Mouse (Mus musculus): ENCODE measurements around the gene Ccdc17. TPM values are rescaled to one million over a fixed set of nuclear protein-coding genes. Genes with fewer than 3 reads are reported as not detected.

Gene Ccdc17
- polyA plus RNA-seq (2015; fragmentation: Nextera tagmentation; extraction: Ambion mirVana), result 5.9 and 7.9 TPM in 2 replicates

GRCm38 (mm10) chr4:116596379-116596778 is at the start of gene Ccdc17:
Ccdc17 (plus strand) TSS chr4:116596654.
- no peaks in the 10 kb centered on the region for H3K27me3 ChIP-seq (ENCODE audit: insufficient read depth, low read length)
- H3K36me3 ChIP-seq (ENCODE audit: insufficient read depth, low read length), result peaks cover 26% of the 10 kb centered on the region
- DNase-seq (ENCODE audit: low spot score), result no peak
- H3K9me3 ChIP-seq (replicated peaks; ENCODE audit: low read length), result no peaks in the 10 kb centered on the region
- no peak for TF ChIP-seq CTCF (IDR thresholded peaks at IDR 0.05; ENCODE audit: low read depth)
- WGBS, result 18% methylated on average over 5 of the region's 5 CpGs
- H3K9ac ChIP-seq (ENCODE audit: low read depth, low read length), result peak within 1 kb of the TSS; percentile 72
- H3K27ac ChIP-seq, result peak within 1 kb of the TSS; percentile 77
- peaks cover 12% of the 10 kb centered on the region for H3K4me1 ChIP-seq (replicated peaks; ENCODE audit: insufficient read depth, low read length)
- peak within 1 kb of the TSS; percentile 62 for H3K4me3 ChIP-seq (replicated peaks; ENCODE audit: low read depth, low read length)
- ATAC-seq (replicated peaks; ENCODE audit: low FRiP score, low read depth), result no peak
- peak within 1 kb of the TSS; percentile 73 for H3K4me2 ChIP-seq (ENCODE audit: low read length)

GRCm38 (mm10) chr4:116550432-116550831 is 46.0 kb upstream of the Ccdc17 start:
- 88% methylated on average over 1 of the region's 1 CpGs for WGBS
- Histone ChIP-seq H3K9me3 (replicated peaks; ENCODE audit: low read length) (no peaks in the 10 kb centered on the region), H3K36me3 (ENCODE audit: insufficient read depth, low read length) (no peaks in the 10 kb centered on the region; the same call in 1 of the 2 replicates), H3K4me3 (replicated peaks; ENCODE audit: low read depth, low read length) (no peak overlapping the region), H3K27me3 (ENCODE audit: insufficient read depth, low read length) (no peaks in the 10 kb centered on the region), H3K9ac (ENCODE audit: low read depth, low read length) (no peak overlapping the region), H3K4me1 (replicated peaks; ENCODE audit: insufficient read depth, low read length) (no peaks in the 10 kb centered on the region), H3K4me2 (ENCODE audit: low read length) (no peak overlapping the region), H3K27ac (no peak overlapping the region)
- no peak for ATAC-seq (replicated peaks; ENCODE audit: low FRiP score, low read depth)
- TF ChIP-seq CTCF (IDR thresholded peaks at IDR 0.05; ENCODE audit: low read depth), result no peak
- no peak for DNase-seq (ENCODE audit: low spot score)

- no peak overlapping the region for H3K27ac ChIP-seq
- H3K4me3 ChIP-seq (replicated peaks; ENCODE audit: low read depth, low read length), result no peak overlapping the region
- H3K36me3 ChIP-seq (ENCODE audit: insufficient read depth, low read length), result no peaks in the 10 kb centered on the region; the same call in 1 of the 2 replicates
- no peaks in the 10 kb centered on the region for H3K27me3 ChIP-seq (ENCODE audit: insufficient read depth, low read length)
- no peak for ATAC-seq (replicated peaks; ENCODE audit: low FRiP score, low read depth)
- no peak for DNase-seq (ENCODE audit: low spot score)
- no peak overlapping the region for H3K9ac ChIP-seq (ENCODE audit: low read depth, low read length)
- TF ChIP-seq CTCF (IDR thresholded peaks at IDR 0.05; ENCODE audit: low read depth), result no peak
- no peaks in the 10 kb centered on the region for H3K4me1 ChIP-seq (replicated peaks; ENCODE audit: insufficient read depth, low read length)
- no peak overlapping the region for H3K4me2 ChIP-seq (ENCODE audit: low read length)
- H3K9me3 ChIP-seq (replicated peaks; ENCODE audit: low read length), result no peaks in the 10 kb centered on the region
- WGBS, result 88% methylated on average over 3 of the region's 3 CpGs
Observed at GRCm38 (mm10) chr4:116553035-116553434, 43.4 kb upstream of the Ccdc17 start.

GRCm38 (mm10) chr4:116555413-116556300 is 40.8 kb upstream of the Ccdc17 start, which contains the start of gene Tmem69:
Tmem69 (minus strand) TSS chr4:116555936.
- no peak for ATAC-seq (replicated peaks; ENCODE audit: low FRiP score, low read depth)
- no peaks in the 10 kb centered on the region; the same call in 1 of the 2 replicates for H3K36me3 ChIP-seq (ENCODE audit: insufficient read depth, low read length)
- H3K9me3 ChIP-seq (replicated peaks; ENCODE audit: low read length), result no peaks in the 10 kb centered on the region
- TF ChIP-seq CTCF (IDR thresholded peaks at IDR 0.05; ENCODE audit: low read depth), result no peak
- H3K4me1 ChIP-seq (replicated peaks; ENCODE audit: insufficient read depth, low read length), result no peaks in the 10 kb centered on the region
- H3K9ac ChIP-seq (ENCODE audit: low read depth, low read length), result peak within 1 kb of the TSS; percentile 80
- H3K27ac ChIP-seq, result peak within 1 kb of the TSS; percentile 97
- peak; percentile 88 for DNase-seq (ENCODE audit: low spot score)
- WGBS, result 6% methylated on average over 23 of the region's 23 CpGs
- peak within 1 kb of the TSS; percentile 87 for H3K4me2 ChIP-seq (ENCODE audit: low read length)
- H3K27me3 ChIP-seq (ENCODE audit: insufficient read depth, low read length), result no peaks in the 10 kb centered on the region
- peak within 1 kb of the TSS; percentile 85 for H3K4me3 ChIP-seq (replicated peaks; ENCODE audit: low read depth, low read length)

- DNase-seq (ENCODE audit: low spot score) (peak; percentile 97), ATAC-seq (replicated peaks; ENCODE audit: low FRiP score, low read depth) (peak; percentile 93)
- no peaks in the 10 kb centered on the region; the same call in 1 of the 2 replicates for H3K36me3 ChIP-seq (ENCODE audit: insufficient read depth, low read length)
- H3K27me3 ChIP-seq (ENCODE audit: insufficient read depth, low read length), result no peaks in the 10 kb centered on the region
- no peaks in the 10 kb centered on the region for H3K4me1 ChIP-seq (replicated peaks; ENCODE audit: insufficient read depth, low read length)
- peak overlapping the region; percentile 85 for H3K4me3 ChIP-seq (replicated peaks; ENCODE audit: low read depth, low read length)
- H3K4me2 ChIP-seq (ENCODE audit: low read length), result peak overlapping the region; percentile 87
- H3K27ac ChIP-seq, result peak overlapping the region; percentile 97
- H3K9me3 ChIP-seq (replicated peaks; ENCODE audit: low read length), result no peaks in the 10 kb centered on the region
- no peak; the same call in 1 of the 2 replicates for TF ChIP-seq CTCF (IDR thresholded peaks at IDR 0.05; ENCODE audit: low read depth)
- peak overlapping the region; percentile 80 for H3K9ac ChIP-seq (ENCODE audit: low read depth, low read length)
- WGBS, result under 1% methylated on average over 28 of the region's 28 CpGs
Observed at GRCm38 (mm10) chr4:116556561-116557305, 39.7 kb upstream of the Ccdc17 start.

All from kidney, postnatal 0 days (tissue).